In genomic region chr7:46099682-46100081, GRCm38 (mm10) we compare ENCODE assay signal across 11 mouse cellular contexts. TPM values are rescaled to one million over a fixed set of nuclear protein-coding genes. Genes with fewer than 3 reads are reported as not detected.
A peak's percentile ranks its signal among the peaks of the same experiment; 100 is the strongest.
DNase-seq lines count a peak whose midpoint lies in the region; ATAC-seq lines count a peak whose summit lies in the region.
"Had no signal": no experiment of that assay in that cellular context is flagged by ENCODE, and none has a peak within 500 bp of the region (broad histone marks: within the 10 kb centered on the region; RNA-seq: fewer than 3 reads in every experiment).

No protein-coding gene starts in this region.

- peak overlapping the region; percentile 66 for H3K4me3 ChIP-seq in heart, embryonic 13.5 days
- H3K4me3 ChIP-seq in midbrain, embryonic 13.5 days (replicated peaks), result peak overlapping the region; percentile 60
- H3K4me3 ChIP-seq: erythroblast, embryonic 14.5 days had no signal

- DNase-seq in gastrocnemius, postnatal 14 days, result peak; percentile 35
- DNase-seq in gastrocnemius, postnatal 36 days, result no peak
- peak; percentile 61 for DNase-seq in cerebellum, adult 9-10 months
- DNase-seq in spleen, postnatal 36 days (ENCODE audit: low spot score in 2 of 2), result no peak
- DNase-seq in right cerebral cortex, postnatal 36 days (ENCODE audit: low spot score in 2 of 2), result no peak
- DNase-seq in right cerebral cortex, adult 2 months (ENCODE audit: low spot score in 2 of 2), result no peak
- DNase-seq: layer of hippocampus, adult 9-11 months had no signal

- intact Hi-C loops in gastrocnemius, postnatal 14 days (cut with DNase I; ENCODE audit: low total_unique reads), result loop anchor here (5.0 kb wide), 2 partner anchors 83 to 103 kb away; partner anchors contain the start of gene Abcc8
- intact Hi-C loops in gastrocnemius, postnatal 36 days (cut with DNase I), result loop anchor here (2.0 kb wide), 1 partner anchor 33 kb away; no protein-coding TSS in a partner anchor

- no peaks in the 10 kb centered on the region for H3K36me3 ChIP-seq in heart, embryonic 13.5 days
- no peaks in the 10 kb centered on the region for H3K36me3 ChIP-seq in midbrain, embryonic 13.5 days

- peak overlapping the region; percentile 98 for H3K27ac ChIP-seq in heart, embryonic 13.5 days (replicated peaks)
- no peak overlapping the region for H3K27ac ChIP-seq in midbrain, embryonic 13.5 days

- peaks cover 43% of the 10 kb centered on the region for H3K27me3 ChIP-seq in heart, embryonic 13.5 days (replicated peaks)
- H3K27me3 ChIP-seq in midbrain, embryonic 13.5 days, result peaks cover 39% of the 10 kb centered on the region

- peak overlapping the region; percentile 93 for H3K9ac ChIP-seq in heart, embryonic 13.5 days
- H3K9ac ChIP-seq in midbrain, embryonic 13.5 days (replicated peaks), result peak overlapping the region; percentile 78; the same call in 1 of the 2 replicates

- H3K4me2 ChIP-seq in heart, embryonic 13.5 days, result peak overlapping the region; percentile 75
- peak overlapping the region; percentile 74 for H3K4me2 ChIP-seq in midbrain, embryonic 13.5 days (replicated peaks)

- no peaks in the 10 kb centered on the region for H3K9me3 ChIP-seq in heart, embryonic 13.5 days
- no peaks in the 10 kb centered on the region for H3K9me3 ChIP-seq in midbrain, embryonic 13.5 days

- WGBS in heart, embryonic 13.5 days, result 66% methylated on average over 13 of the region's 13 CpGs
- 86% methylated on average over 13 of the region's 13 CpGs for WGBS in midbrain, embryonic 13.5 days

- H3K4me1 ChIP-seq in heart, embryonic 13.5 days, result peaks cover 35% of the 10 kb centered on the region
- peaks cover 25% of the 10 kb centered on the region for H3K4me1 ChIP-seq in midbrain, embryonic 13.5 days (replicated peaks)

- no peak for ATAC-seq in heart, embryonic 13.5 days (ENCODE audit: extremely low read depth, insufficient number of reproducible peaks, low FRiP score, low TSS enrichment)
- ATAC-seq in midbrain, embryonic 13.5 days, result peak; percentile 10; the same call in 1 of the 2 replicates

RNA-seq across cellular contexts. Expression of gene Kcnj11, which starts 0.9 kb away (rescaled TPM):
- 10 to 100 TPM; 70.7 to 71.9 TPM for total RNA-seq in gastrocnemius, postnatal 14 days (2021)
- 10 to 100 TPM; 93.5 to 99.5 TPM for total RNA-seq in gastrocnemius, postnatal 36 days (2021)
- 5.3 and 7.1 TPM in 2 replicates for polyA plus RNA-seq in heart, embryonic 13.5 days (2015; fragmentation: Nextera tagmentation; extraction: Ambion mirVana)
- 1.1 and 1.5 TPM in 2 replicates for polyA plus RNA-seq in midbrain, embryonic 13.5 days (2015; fragmentation: Nextera tagmentation; extraction: Ambion mirVana)
- total RNA-seq: megakaryocyte-erythroid progenitor cell, adult 5-6 weeks had no signal

Comparison
In these comparisons a context has a peak if more than half of its experiments do, and no peak if none do; other contexts are left out.
1. DNase-seq: peak in gastrocnemius, postnatal 14 days (single experiment) and cerebellum, adult 9-10 months (single experiment); none in gastrocnemius, postnatal 36 days (0 of 2), spleen, postnatal 36 days (0 of 2), right cerebral cortex, postnatal 36 days (0 of 2) and right cerebral cortex, adult 2 months (0 of 2).